Mouse (Mus musculus) kidney, postnatal 4 days (tissue): ENCODE measurements at regions not wholly inside any gene's neighbourhood (a gene's known extent, or its start where the extent isn't known, plus 50 kb on each side); places are given as distances from the start of the nearest gene placed in this dataset.

Experiments
- DNase-seq, 2 experiments: peaks; one replicate each; pipeline ENCODE4 v3.0.0; 2021; ENCODE audit warnings: mixed read lengths in 2 of 2

DNA sequence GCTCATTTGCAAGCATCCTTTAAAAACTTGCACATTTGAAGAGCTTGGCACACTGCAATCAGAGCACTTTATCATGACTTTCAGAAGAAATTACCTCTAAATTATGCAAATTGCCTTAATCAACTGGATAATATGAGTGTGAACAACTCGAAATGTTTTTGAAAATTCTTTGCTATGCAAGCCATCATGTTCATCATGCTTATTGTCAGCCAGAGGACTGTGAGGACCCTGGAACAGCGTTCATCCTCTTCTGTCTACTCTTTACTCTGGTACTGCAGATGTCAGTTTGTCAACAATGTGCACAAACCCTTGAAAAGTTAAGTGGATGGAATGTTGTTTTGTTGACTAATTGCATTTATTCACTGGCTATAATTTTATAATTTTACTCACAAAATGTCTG is 1899.9 kb upstream of the Slc39a10 start:
- DNase-seq: no peak

- no peak for DNase-seq
Measured at GRCm38 (mm10) chr1:48753252-48753755, 1860.7 kb upstream of the Slc39a10 start.

DNA sequence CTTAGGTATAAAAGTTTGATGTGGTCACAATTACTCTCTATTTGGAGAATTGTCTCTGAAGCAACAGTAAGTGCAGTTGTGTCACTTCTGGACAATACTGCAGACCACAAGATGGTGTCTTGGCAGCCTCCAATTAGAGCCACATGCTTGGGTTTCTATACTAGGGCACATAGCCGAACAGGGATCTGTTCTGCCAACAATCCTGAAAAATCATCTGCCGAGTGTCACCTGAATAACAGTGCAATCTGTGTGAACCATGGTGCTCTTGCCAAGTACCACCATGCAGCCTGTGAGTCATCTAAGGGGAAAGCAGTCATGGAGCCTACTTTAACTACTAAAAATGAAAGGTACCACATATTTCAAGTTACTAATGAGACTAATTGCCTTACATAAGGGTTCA is 1840.9 kb upstream of the Slc39a10 start:
- no peak for DNase-seq

DNA sequence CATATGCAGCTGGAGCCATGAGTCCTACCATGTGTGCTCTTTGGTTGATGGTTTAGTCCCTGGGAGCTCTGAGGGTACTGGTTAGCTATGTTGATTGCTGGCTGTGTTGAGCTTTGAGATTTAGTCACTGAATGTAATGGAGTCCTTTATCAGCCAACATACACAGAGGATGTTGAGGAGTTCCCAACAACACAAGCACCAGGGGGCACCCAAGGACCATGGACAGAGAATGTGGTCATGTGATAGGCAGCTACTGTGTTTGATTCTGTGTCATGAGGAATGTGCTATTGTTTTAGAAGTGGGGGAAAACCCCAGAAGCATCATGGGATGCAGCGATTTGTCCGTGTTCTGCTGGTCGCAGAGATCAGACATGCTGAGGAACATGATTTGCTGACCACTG is 1816.0 kb upstream of the Slc39a10 start:
- peak; percentile 33 to 40 for DNase-seq
